Mouse (Mus musculus) mature B cell (primary cell): Measurements from ENCODE around the gene BC107364.
"Not testable (repeated sequence)": the region's sequence is repeated elsewhere in the genome, so short reads cannot be mapped to it uniquely, and the experiment has no call there.

Source experiments
- in situ Hi-C: fragments of 300-500 bp; cut with MboI; formaldehyde crosslinking; loops from 2 replicates; pipeline ENCODE4 v1.14.3; 2019

The BC107364 gene

GRCm38 (mm10) chr3:96414126-96414950 lies 37.8 kb downstream of the BC107364 start:
- in situ Hi-C loops: loop anchor here (10.0 kb wide), 1 partner anchor 120 kb away; the partner anchor contains the start of gene Fcgr1

- in situ Hi-C loops: loop anchor here (10.0 kb wide), 1 partner anchor 119 kb away; the partner anchor contains the start of gene Fcgr1
Measured at GRCm38 (mm10) chr3:96413581-96414125, 38.5 kb downstream of the BC107364 start.

GRCm38 (mm10) chr3:96411821-96412220 lies 40.3 kb downstream of the BC107364 start:
- in situ Hi-C loops: loop anchor here (10.0 kb wide), 1 partner anchor 117 kb away; the partner anchor contains the start of gene Fcgr1

- in situ Hi-C loops: loop anchor here (10.0 kb wide), 1 partner anchor 116 kb away; the partner anchor contains the start of gene Fcgr1
Measured at GRCm38 (mm10) chr3:96410966-96411365, 41.1 kb downstream of the BC107364 start.

- in situ Hi-C loops: loop anchor here (10.0 kb wide), 1 partner anchor 115 kb away; the partner anchor contains the start of gene Fcgr1
Measured at GRCm38 (mm10) chr3:96409701-96410246, 42.3 kb downstream of the BC107364 start.

GRCm38 (mm10) chr3:96408111-96408510 lies 44.0 kb downstream of the BC107364 start:
- in situ Hi-C loops: not testable (repeated sequence)

GRCm38 (mm10) chr3:96405541-96406503 lies 46.3 kb downstream of the BC107364 start:
- in situ Hi-C loops: no loop called here

- in situ Hi-C loops: no loop called here
Measured at GRCm38 (mm10) chr3:96405004-96405403, 47.1 kb downstream of the BC107364 start.

GRCm38 (mm10) chr3:96404450-96404849 lies 47.7 kb downstream of the BC107364 start:
- in situ Hi-C loops: no loop called here

- in situ Hi-C loops: no loop called here
Measured at GRCm38 (mm10) chr3:96403016-96403415, 49.1 kb downstream of the BC107364 start.

GRCm38 (mm10) chr3:96401832-96402501 lies 50.1 kb downstream of the BC107364 start:
- in situ Hi-C loops: no loop called here

GRCm38 (mm10) chr3:96401474-96401831 lies 50.7 kb downstream of the BC107364 start:
- in situ Hi-C loops: no loop called here

- in situ Hi-C loops: no loop called here
Measured at GRCm38 (mm10) chr3:96398911-96399310, 53.2 kb downstream of the BC107364 start.

GRCm38 (mm10) chr3:96396857-96397256 lies 55.2 kb downstream of the BC107364 start:
- in situ Hi-C loops: no loop called here

GRCm38 (mm10) chr3:96387202-96387601 lies 64.9 kb downstream of the BC107364 start:
- in situ Hi-C loops: not testable (repeated sequence)
